ENCODE assay signal across 20 mouse cellular contexts in genomic region chr3:135403211-135403610, GRCm38 (mm10). TPM values are rescaled to one million over a fixed set of nuclear protein-coding genes. Genes with fewer than 3 reads are reported as not detected.
DNase-seq lines count a peak whose midpoint lies in the region; ATAC-seq and TF ChIP-seq lines count a peak whose summit lies in the region.
"Had no signal": no experiment of that assay in that cellular context is flagged by ENCODE, and none has a peak within 500 bp of the region (broad histone marks: within the 10 kb centered on the region; RNA-seq: fewer than 3 reads in every experiment).

No protein-coding gene starts in this region.

- 71% methylated on average over 9 of the region's 9 CpGs for WGBS in forebrain, embryonic 14.5 days
- WGBS in forebrain, embryonic 11.5 days, result 92% methylated on average over 9 of the region's 9 CpGs
- WGBS in midbrain, postnatal 0 days, result 83% methylated on average over 9 of the region's 9 CpGs

- peaks cover 7% of the 10 kb centered on the region; the same call in 1 of the 2 replicates for H3K4me1 ChIP-seq in forebrain, embryonic 14.5 days (ENCODE audit: control insufficient read depth, insufficient read depth, low read length)
- no peaks in the 10 kb centered on the region for H3K4me1 ChIP-seq in forebrain, embryonic 11.5 days (replicated peaks; ENCODE audit: control insufficient read depth, insufficient read depth, low read length)
- no peaks in the 10 kb centered on the region for H3K4me1 ChIP-seq in midbrain, postnatal 0 days (ENCODE audit: insufficient read depth, low read length)
- H3K4me1 ChIP-seq: kidney, embryonic 15.5 days; limb, embryonic 10.5 days; lung, embryonic 15.5 days had no signal

- peaks cover 15% of the 10 kb centered on the region; the same call in 1 of the 2 replicates for H3K36me3 ChIP-seq in forebrain, embryonic 14.5 days (ENCODE audit: control insufficient read depth, insufficient read depth, low read length)
- H3K36me3 ChIP-seq in forebrain, embryonic 11.5 days (ENCODE audit: control insufficient read depth, insufficient read depth, low read length), result no peaks in the 10 kb centered on the region; the same call in 1 of the 2 replicates
- peaks cover 7% of the 10 kb centered on the region; the same call in 1 of the 2 replicates for H3K36me3 ChIP-seq in midbrain, postnatal 0 days (ENCODE audit: insufficient read depth, low read length)

- DNase-seq in forebrain, embryonic 14.5 days (ENCODE audit: low spot score), result peak; percentile 39
- DNase-seq in forebrain, embryonic 11.5 days (ENCODE audit: low spot score), result no peak
- peak; percentile 19 for DNase-seq in layer of hippocampus, adult 9-11 months
- DNase-seq in layer of hippocampus, adult 9-10 months (ENCODE audit: low spot score), result no peak
- DNase-seq in induced T-regulatory cell, adult 2 months (ENCODE audit: low read depth), result peak; percentile 18
- peak; percentile 58 to 80 for DNase-seq in thymus, postnatal 36 days
- no peak for DNase-seq in cerebellum, adult 11 months
- DNase-seq in midbrain, postnatal 0 days (ENCODE audit: low spot score), result no peak
- DNase-seq: cerebellum, postnatal 14 days; embryo, embryonic 11 days; gastrocnemius, postnatal 36 days had no signal

- no peak overlapping the region for H3K27ac ChIP-seq in forebrain, embryonic 14.5 days (ENCODE audit: low read depth, low read length)
- H3K27ac ChIP-seq in forebrain, embryonic 11.5 days (ENCODE audit: low read depth, low read length), result no peak overlapping the region
- no peak overlapping the region for H3K27ac ChIP-seq in midbrain, postnatal 0 days (ENCODE audit: low read depth, low read length)
- H3K27ac ChIP-seq: hindbrain, embryonic 14.5 days; kidney, embryonic 15.5 days; left cerebral cortex, adult 2 months; limb, embryonic 10.5 days; lung, embryonic 15.5 days had no signal

- no peak overlapping the region for H3K9ac ChIP-seq in forebrain, embryonic 14.5 days (ENCODE audit: low read length)
- no peak overlapping the region for H3K9ac ChIP-seq in forebrain, embryonic 11.5 days (ENCODE audit: low read length)
- H3K9ac ChIP-seq in midbrain, postnatal 0 days (replicated peaks; ENCODE audit: low read length, poor library complexity, severe bottlenecking), result no peak overlapping the region
- H3K9ac ChIP-seq: hindbrain, embryonic 14.5 days; kidney, embryonic 15.5 days; lung, embryonic 15.5 days; midbrain, embryonic 13.5 days had no signal

- no peak for TF ChIP-seq CTCF in midbrain, postnatal 0 days (IDR thresholded peaks at IDR 0.05)

- 0 out of 2 replicates have a peak, but pooled peaks have one; percentile 35 for ATAC-seq in forebrain, embryonic 14.5 days
- no peak for ATAC-seq in forebrain, embryonic 11.5 days (replicated peaks; ENCODE audit: low FRiP score)
- ATAC-seq in midbrain, postnatal 0 days (ENCODE audit: low FRiP score), result no peak

- H3K27me3 ChIP-seq in forebrain, embryonic 14.5 days (replicated peaks; ENCODE audit: control insufficient read depth, insufficient read depth, low read length), result no peaks in the 10 kb centered on the region
- H3K27me3 ChIP-seq in forebrain, embryonic 11.5 days (ENCODE audit: control insufficient read depth, insufficient read depth, low read length), result no peaks in the 10 kb centered on the region
- H3K27me3 ChIP-seq in midbrain, postnatal 0 days (ENCODE audit: insufficient read depth, low read length), result no peaks in the 10 kb centered on the region
- H3K27me3 ChIP-seq: kidney, embryonic 15.5 days; lung, embryonic 15.5 days; midbrain, embryonic 13.5 days had no signal

- H3K9me3 ChIP-seq in forebrain, embryonic 14.5 days (replicated peaks; ENCODE audit: control insufficient read depth, low read length), result no peaks in the 10 kb centered on the region
- H3K9me3 ChIP-seq in forebrain, embryonic 11.5 days (ENCODE audit: control insufficient read depth, low read length), result no peaks in the 10 kb centered on the region
- H3K9me3 ChIP-seq in midbrain, postnatal 0 days (ENCODE audit: low read length), result no peaks in the 10 kb centered on the region
- H3K9me3 ChIP-seq: kidney, embryonic 15.5 days; limb, embryonic 10.5 days; lung, embryonic 15.5 days; midbrain, embryonic 13.5 days had no signal

- no peak overlapping the region for H3K4me3 ChIP-seq in forebrain, embryonic 14.5 days (ENCODE audit: low read depth, low read length)
- H3K4me3 ChIP-seq in forebrain, embryonic 11.5 days (ENCODE audit: low read depth, low read length), result no peak overlapping the region
- no peak overlapping the region for H3K4me3 ChIP-seq in midbrain, postnatal 0 days (ENCODE audit: low read depth, low read length)
- H3K4me3 ChIP-seq: kidney, embryonic 15.5 days; left cerebral cortex, adult 2 months; limb, embryonic 10.5 days; lung, embryonic 15.5 days; midbrain, embryonic 13.5 days had no signal

- H3K4me2 ChIP-seq in forebrain, embryonic 14.5 days (ENCODE audit: low read length), result no peak overlapping the region
- no peak overlapping the region for H3K4me2 ChIP-seq in forebrain, embryonic 11.5 days (ENCODE audit: low read depth, low read length, severe bottlenecking)
- no peak overlapping the region for H3K4me2 ChIP-seq in midbrain, postnatal 0 days (ENCODE audit: low read depth, low read length, poor library complexity, severe bottlenecking)
- H3K4me2 ChIP-seq: hindbrain, embryonic 14.5 days; kidney, embryonic 15.5 days; liver, embryonic 11.5 days; lung, embryonic 15.5 days; midbrain, embryonic 13.5 days had no signal

RNA-seq across cellular contexts. Expression of gene Cisd2, which starts 20.5 kb away (rescaled TPM):
- 42.5 and 49.5 TPM in 2 replicates for polyA plus RNA-seq in forebrain, embryonic 14.5 days (2014; fragmentation: Nextera tagmentation; extraction: Ambion mirVana)
- 86.3 and 99.7 TPM in 2 replicates for polyA plus RNA-seq in forebrain, embryonic 11.5 days (2014; fragmentation: Nextera tagmentation; extraction: Ambion mirVana)
- total RNA-seq in midbrain, postnatal 0 days (2014; rRNA removed), result 26.8 and 31.7 TPM in 2 replicates
- 40.0 and 43.7 TPM in 2 replicates for polyA plus RNA-seq in midbrain, postnatal 0 days (2015; fragmentation: Nextera tagmentation; extraction: Ambion mirVana)

RNA-seq across cellular contexts. Expression of gene Ube2d3, which starts 34.7 kb away (rescaled TPM):
- 473 and 475 TPM in 2 replicates for polyA plus RNA-seq in forebrain, embryonic 14.5 days (2014; fragmentation: Nextera tagmentation; extraction: Ambion mirVana)
- 621 and 646 TPM in 2 replicates for polyA plus RNA-seq in forebrain, embryonic 11.5 days (2014; fragmentation: Nextera tagmentation; extraction: Ambion mirVana)
- 750 and 756 TPM in 2 replicates for total RNA-seq in midbrain, postnatal 0 days (2014; rRNA removed)
- polyA plus RNA-seq in midbrain, postnatal 0 days (2015; fragmentation: Nextera tagmentation; extraction: Ambion mirVana), result 309 and 319 TPM in 2 replicates

RNA-seq across cellular contexts. Expression of gene Slc9b1, which starts 55.4 kb away (rescaled TPM):
- not detected in 2 replicates for polyA plus RNA-seq in forebrain, embryonic 14.5 days (2014; fragmentation: Nextera tagmentation; extraction: Ambion mirVana)
- polyA plus RNA-seq in forebrain, embryonic 11.5 days (2014; fragmentation: Nextera tagmentation; extraction: Ambion mirVana), result 0.55 TPM in 1 of 2 replicates, not detected in the other
- not detected in 2 replicates for total RNA-seq in midbrain, postnatal 0 days (2014; rRNA removed)
- not detected in 2 replicates for polyA plus RNA-seq in midbrain, postnatal 0 days (2015; fragmentation: Nextera tagmentation; extraction: Ambion mirVana)
- total RNA-seq: gastrocnemius, postnatal 36 days; neutrophil, adult 5-6 weeks had no signal
- polyA plus RNA-seq: heart, embryonic 16.5 days had no signal

Comparison
In these comparisons a context has a peak if more than half of its experiments do, and no peak if none do; other contexts are left out.
1. DNase-seq: peak in forebrain, embryonic 14.5 days (single experiment), layer of hippocampus, adult 9-11 months (single experiment), induced T-regulatory cell, adult 2 months (single experiment) and thymus, postnatal 36 days (2 of 2); none in forebrain, embryonic 11.5 days (single experiment), layer of hippocampus, adult 9-10 months (single experiment), cerebellum, adult 11 months (single experiment) and midbrain, postnatal 0 days (single experiment).